Mouse (Mus musculus): ENCODE data around the gene Plpp6.

Gene Plpp6

GRCm38 (mm10) chr19:28963842-28964551, at the start of gene Plpp6:
Gene Plpp6, plus strand, starts transcription at chr19:28963953.
- peak; percentile 72 for DNase-seq (ENCODE audit: low spot score)

- no peak for DNase-seq (ENCODE audit: low spot score)
Measured at GRCm38 (mm10) chr19:28914598-28914997, 49.2 kb upstream of the Plpp6 start.

- DNase-seq (ENCODE audit: low spot score): no peak
Measured at GRCm38 (mm10) chr19:28915602-28916250, 48.0 kb upstream of the Plpp6 start.

- no peak for DNase-seq (ENCODE audit: low spot score)
Measured at GRCm38 (mm10) chr19:28916492-28916891, 47.3 kb upstream of the Plpp6 start.

- DNase-seq (ENCODE audit: low spot score): no peak
Measured at GRCm38 (mm10) chr19:28917839-28918238, 45.9 kb upstream of the Plpp6 start.

- DNase-seq (ENCODE audit: low spot score): no peak
Measured at GRCm38 (mm10) chr19:28926366-28926765, 37.4 kb upstream of the Plpp6 start.

- no peak for DNase-seq (ENCODE audit: low spot score)
Measured at GRCm38 (mm10) chr19:28927396-28927795, 36.4 kb upstream of the Plpp6 start.

- no peak for DNase-seq (ENCODE audit: low spot score)
Measured at GRCm38 (mm10) chr19:28929034-28929433, 34.7 kb upstream of the Plpp6 start.

- no peak for DNase-seq (ENCODE audit: low spot score)
Measured at GRCm38 (mm10) chr19:28934897-28935296, 28.9 kb upstream of the Plpp6 start.

- DNase-seq (ENCODE audit: low spot score): no peak
Measured at GRCm38 (mm10) chr19:28940135-28940874, 23.4 kb upstream of the Plpp6 start.

GRCm38 (mm10) chr19:28941271-28941670, 22.5 kb upstream of the Plpp6 start:
- DNase-seq (ENCODE audit: low spot score): no peak

- DNase-seq (ENCODE audit: low spot score): no peak
Measured at GRCm38 (mm10) chr19:28946782-28947181, 17.0 kb upstream of the Plpp6 start.

- DNase-seq (ENCODE audit: low spot score): no peak
Measured at GRCm38 (mm10) chr19:28947311-28947710, 16.4 kb upstream of the Plpp6 start.

- no peak for DNase-seq (ENCODE audit: low spot score)
Measured at GRCm38 (mm10) chr19:28951251-28951650, 12.5 kb upstream of the Plpp6 start.

GRCm38 (mm10) chr19:28963113-28963512, 640 bp upstream of the Plpp6 start:
- DNase-seq (ENCODE audit: low spot score): no peak

- no peak for DNase-seq (ENCODE audit: low spot score)
Measured at GRCm38 (mm10) chr19:28963513-28963841, 276 bp upstream of the Plpp6 start.

- no peak for DNase-seq (ENCODE audit: low spot score)
Measured at GRCm38 (mm10) chr19:28964552-28964903, 775 bp downstream of the Plpp6 start.

GRCm38 (mm10) chr19:28967652-28968051, 3.9 kb downstream of the Plpp6 start, which contains the start of gene 4430402I18Rik:
Gene 4430402I18Rik, minus strand, starts transcription at chr19:28967800.
- no peak for DNase-seq (ENCODE audit: low spot score)

- no peak for DNase-seq (ENCODE audit: low spot score)
Measured at GRCm38 (mm10) chr19:28968178-28968577, 4.4 kb downstream of the Plpp6 start.

- no peak for DNase-seq (ENCODE audit: low spot score)
Measured at GRCm38 (mm10) chr19:28969231-28969630, 5.5 kb downstream of the Plpp6 start.

- DNase-seq (ENCODE audit: low spot score): no peak
Measured at GRCm38 (mm10) chr19:28970251-28970650, 6.5 kb downstream of the Plpp6 start.

GRCm38 (mm10) chr19:28974862-28975611, 11.3 kb downstream of the Plpp6 start:
- DNase-seq (ENCODE audit: low spot score): peak; percentile 44

Data from ovary, adult 18-20 months (tissue).